Mouse (Mus musculus): ENCODE results near the gene Map2.

Map2 gene

DNA sequence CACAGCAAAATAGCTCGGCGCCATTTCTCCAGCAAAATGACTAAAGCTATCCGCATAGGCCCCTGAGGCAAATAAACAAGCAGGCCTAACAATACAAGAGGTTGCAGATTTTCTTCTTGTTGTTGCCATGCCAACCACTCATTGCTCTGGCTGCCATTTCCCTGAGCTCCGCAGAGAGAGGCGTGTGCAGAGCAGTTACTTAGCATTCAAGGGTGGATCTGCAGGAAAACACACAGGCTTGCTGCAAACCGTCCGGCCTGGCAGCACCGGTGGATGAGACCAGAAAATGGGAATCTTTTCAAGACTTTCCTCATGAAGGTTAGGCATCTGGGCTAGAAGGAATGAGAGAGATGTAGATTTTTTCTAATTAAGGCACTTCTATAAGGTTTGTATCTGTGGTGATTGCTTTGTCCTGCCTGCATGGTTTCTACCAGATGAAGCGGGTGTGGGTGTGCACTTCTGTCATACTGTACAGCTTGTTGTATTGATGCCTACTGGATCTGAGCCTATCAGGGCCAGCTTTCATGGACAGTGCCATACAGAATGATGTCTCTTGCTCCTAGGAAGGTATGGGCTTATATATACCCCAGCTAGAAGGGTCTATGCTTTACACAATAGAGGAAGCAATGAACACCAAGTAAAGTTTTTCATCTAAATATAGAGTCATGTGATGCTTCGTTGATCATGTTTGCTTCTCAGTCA lies 211.8 kb downstream of the Map2 start:
- no peak for DNase-seq (ENCODE audit: low read depth in 2 of 2, low spot score in 2 of 2)

DNA sequence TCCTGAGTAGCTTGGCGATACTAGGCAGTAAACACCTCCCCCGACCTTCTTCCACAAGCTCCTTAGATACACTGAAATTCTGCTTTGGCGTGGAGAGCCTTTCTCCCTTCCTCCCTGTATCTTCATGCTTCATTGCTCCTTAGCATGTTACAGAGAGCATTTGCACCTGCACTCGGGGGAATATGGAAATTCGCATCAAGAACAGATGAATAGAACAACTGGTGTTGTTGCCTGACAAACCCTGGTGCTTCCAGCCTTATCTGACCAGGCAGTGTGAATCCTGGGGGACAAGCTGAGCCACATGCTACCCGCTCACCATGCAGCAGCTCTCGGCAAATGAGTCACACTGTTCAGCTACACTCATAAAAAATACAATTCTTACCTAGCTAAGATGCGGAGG lies 213.5 kb downstream of the Map2 start:
- no peak for DNase-seq (ENCODE audit: low read depth in 2 of 2, low spot score in 2 of 2)

DNA sequence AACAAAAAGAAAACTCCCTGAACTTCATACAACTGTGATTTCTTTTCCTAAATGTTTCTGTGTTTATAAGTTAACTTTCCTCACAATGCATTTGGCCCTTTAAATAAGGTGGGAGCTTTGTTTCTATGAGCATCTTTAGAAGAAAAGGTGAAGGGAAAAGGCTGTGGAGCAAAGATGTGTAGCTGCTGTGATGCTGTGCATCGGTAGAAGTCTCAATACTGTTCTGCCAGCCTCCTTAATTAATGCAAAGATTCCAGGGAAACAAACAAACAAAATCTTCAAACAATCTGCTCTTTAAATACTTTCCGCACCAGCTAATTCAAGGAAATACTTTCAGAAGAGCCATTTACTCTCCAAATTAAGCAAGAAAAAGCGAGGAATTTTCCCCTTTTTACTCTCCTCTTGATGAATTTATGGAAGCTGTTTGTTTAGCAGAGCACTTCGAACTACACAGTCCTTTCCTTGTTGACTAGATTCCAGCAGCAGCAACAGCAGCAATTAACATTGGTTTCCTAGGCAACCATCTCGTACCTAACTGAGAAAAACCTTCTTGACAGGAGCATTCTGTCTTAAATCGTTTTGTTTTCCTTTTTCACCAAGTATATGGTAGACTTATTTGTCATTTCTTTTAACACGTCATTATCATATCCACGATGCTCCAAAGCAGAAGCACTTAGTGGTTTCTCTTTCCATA lies 220.0 kb downstream of the Map2 start:
- no peak for DNase-seq (ENCODE audit: low read depth in 2 of 2, low spot score in 2 of 2)

DNA sequence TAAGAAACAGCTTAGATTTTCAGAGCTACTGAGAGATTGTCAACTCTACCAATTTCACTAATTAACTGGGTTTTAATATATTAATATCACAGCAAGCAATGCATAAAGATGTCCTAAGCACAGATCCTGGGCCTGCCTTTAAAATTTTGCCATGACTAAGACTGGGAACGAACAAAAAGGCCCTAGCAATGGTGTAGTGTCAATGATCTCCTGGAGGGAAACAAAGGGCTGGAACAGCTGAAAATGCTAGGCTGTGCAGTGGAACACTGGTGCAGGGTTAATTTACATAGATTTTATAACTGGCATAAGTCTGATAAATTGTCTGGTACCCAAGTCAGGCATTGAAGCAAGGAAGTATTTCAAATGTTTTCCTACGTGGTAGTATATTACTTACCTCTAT lies 220.8 kb downstream of the Map2 start:
- no peak for DNase-seq (ENCODE audit: low read depth in 2 of 2, low spot score in 2 of 2)

DNA sequence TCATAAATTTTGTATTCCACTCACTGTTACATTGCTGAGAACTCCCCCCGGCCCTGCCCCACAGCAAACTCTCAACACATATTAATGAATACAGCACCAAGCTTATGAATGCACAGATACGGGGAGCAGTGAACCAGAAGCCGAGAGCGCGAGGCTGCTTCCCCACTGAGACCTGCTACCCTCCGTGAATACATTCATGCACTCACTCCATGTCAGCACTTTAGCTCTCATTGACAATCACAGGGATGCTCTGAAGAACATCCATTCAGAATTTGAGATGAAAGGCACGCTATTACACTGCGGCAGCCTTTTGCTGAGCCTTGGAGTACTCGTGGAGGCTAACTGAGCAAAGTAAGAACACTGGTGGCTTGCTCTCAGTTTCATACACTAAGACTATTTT lies 226.8 kb downstream of the Map2 start:
- DNase-seq (ENCODE audit: low read depth in 2 of 2, low spot score in 2 of 2): no peak

DNA sequence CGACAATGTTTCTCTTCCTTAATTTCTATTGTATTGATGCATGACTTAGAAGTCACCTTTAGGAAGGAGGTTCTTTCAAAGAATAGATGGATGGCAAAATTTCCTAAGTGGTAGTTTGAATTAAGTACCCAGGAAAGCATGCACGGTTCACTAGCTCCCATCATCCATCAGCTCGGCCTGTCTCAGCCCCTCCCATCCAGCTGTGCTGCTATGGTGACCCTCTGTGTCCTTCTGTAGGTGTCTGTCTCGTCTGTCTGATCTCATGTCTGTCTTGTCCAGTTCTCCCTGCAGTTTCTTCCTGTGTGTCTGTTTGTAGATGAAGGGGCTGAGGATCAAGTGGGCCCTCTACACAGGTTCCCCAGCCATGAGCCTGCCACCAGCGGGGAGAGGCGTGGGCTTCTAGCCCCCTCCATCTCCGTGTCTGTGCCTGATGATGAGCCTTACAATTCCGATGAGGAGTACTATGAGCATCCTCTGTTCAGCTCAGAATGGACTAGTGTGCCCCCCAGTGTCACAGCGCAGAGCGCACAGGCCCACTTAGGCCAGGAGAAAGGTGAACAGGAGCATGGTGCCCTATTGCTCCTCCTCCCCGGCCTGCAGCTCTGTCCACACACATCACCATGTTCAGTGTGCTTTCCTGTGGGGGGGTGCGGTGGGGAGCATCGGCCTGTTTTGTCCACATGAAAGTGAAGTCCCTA lies 232.3 kb downstream of the Map2 start:
- no peak for DNase-seq (ENCODE audit: low read depth in 2 of 2, low spot score in 2 of 2)

DNA sequence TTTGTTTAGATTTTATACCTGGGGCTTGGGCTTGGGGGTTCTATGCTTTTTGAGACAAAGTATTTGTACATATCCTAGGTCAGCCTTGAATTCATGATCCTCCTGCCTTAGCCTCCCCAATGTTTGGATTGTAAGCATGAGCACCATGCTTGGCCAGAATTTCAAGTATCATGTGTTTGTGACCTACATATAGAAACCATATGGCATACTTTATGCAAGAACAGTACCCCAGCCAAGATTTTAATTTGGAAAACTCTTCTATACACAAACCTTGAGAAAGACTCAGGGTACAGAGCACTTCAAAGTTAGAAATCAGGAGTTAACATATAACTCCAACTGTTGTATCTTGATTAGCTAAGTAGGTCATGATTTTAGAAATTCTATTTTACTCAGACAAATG lies 243.3 kb downstream of the Map2 start:
- DNase-seq (ENCODE audit: low read depth in 2 of 2, low spot score in 2 of 2): no peak

DNA sequence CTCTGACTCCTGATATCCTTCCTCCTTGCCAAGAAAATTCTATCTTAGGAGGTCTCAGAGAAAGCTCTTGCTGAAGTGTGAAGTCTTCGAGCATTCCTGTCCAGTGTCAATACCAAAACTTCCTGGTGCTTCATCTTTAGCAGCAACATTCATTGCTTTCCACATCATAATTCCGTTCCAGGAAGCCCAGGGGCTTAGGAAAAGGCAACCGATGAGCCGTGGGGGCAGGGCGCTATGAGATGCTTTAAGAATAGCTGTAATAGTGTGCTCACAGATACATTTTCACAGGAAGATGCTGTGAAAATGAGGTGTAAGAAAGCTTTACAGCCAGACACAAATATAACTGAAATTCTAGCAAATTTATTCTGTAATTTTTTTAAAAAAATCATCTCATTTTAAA lies 251.0 kb downstream of the Map2 start:
- no peak for DNase-seq (ENCODE audit: low read depth in 2 of 2, low spot score in 2 of 2)

DNA sequence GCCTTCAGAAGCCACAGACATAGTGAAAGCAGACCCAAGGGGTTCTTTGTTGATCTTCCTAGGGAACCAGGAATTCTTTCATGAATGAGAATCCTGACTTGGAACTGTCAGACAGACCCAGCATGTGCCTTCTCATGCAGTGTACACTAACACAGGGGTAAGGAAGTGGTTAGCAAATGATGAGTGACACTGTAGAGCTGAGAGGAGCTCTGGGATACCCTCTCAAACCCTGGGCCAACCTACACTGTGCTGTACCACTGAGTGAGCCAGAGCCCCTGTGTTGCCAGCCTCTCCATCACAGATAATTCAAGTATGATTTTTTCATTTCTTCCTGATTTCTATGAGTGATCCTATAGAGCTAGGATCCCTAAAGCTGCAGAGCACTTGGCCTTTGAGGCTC lies 255.9 kb downstream of the Map2 start:
- no peak for DNase-seq (ENCODE audit: low read depth in 2 of 2, low spot score in 2 of 2)

DNA sequence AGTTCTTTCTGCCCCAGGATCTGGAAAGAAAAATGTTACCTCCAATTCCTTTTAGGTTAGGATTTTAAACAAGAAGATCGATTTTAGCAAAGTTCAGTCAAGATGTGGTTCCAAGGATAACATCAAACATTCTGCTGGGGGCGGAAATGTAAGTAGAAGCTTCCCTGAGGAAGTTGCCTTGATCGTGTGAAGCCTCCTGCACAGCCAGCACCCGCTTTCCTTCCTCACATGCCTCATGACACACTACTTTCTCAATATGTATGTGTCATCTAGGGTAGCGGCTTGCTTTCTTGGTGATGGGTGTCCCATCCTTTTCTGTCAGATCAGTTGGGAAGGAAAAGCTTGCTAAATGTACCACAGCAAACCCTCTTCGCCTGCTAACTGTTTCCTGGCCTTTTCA lies 256.4 kb downstream of the Map2 start:
- DNase-seq (ENCODE audit: low read depth in 2 of 2, low spot score in 2 of 2): no peak

DNA sequence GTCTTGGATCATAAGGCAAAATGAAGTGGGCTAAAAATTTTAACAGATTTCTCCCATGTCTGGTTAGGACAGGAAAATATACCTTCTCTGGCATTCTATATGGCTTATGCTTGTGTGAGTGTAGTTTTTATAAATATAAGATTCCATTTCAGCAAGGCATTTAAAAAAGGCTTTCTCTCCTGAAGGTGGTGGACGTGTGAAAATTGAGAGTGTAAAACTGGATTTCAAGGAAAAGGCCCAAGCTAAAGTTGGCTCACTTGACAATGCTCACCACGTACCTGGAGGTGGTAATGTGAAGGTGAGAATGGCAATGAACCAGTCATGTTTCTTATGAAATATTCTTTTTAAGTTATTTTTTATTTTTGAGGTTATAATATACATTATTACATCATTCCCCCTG lies 263.0 kb downstream of the Map2 start:
- DNase-seq (ENCODE audit: low read depth in 2 of 2, low spot score in 2 of 2): no peak

DNA sequence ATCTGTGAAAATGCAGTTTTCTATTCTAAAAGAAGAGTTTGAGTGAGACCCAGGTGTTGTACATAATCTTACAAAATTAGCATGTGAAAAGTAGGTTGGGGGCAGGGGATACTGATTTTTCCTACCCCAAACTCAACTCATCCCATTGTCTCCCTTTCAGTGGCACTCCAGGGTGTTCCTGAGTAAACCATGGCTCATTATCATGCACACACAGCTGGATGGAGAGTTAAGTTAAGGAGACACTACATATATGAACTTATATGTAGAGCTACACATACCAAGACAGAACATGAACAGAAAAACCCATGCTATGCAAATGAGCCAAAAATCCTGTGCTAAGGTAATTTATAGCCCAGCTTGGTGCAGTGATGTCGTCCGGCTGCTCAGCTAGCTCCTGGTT lies 267.8 kb downstream of the Map2 start:
- DNase-seq (ENCODE audit: low read depth in 2 of 2, low spot score in 2 of 2): no peak

DNA sequence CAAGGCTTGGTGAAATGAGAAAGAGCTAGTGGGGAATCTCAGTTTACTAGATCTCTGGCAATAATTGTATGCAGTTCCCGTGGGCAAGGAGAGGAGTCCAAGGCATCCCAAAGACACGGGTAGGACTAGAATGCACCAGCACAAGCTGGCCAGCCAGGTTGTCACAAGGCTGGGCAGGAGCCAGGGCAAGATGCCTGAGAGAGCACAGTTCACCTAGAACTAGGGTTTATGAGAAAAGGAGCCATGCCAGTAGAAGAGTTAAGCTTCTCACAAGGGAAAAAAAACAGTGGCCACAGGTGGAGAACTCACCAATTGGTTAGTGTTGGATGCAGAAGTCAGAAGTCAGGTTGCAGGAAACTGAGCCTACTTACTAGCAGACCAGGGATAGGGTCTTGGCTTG lies 274.4 kb downstream of the Map2 start:
- DNase-seq (ENCODE audit: low read depth in 2 of 2, low spot score in 2 of 2): no peak

DNA sequence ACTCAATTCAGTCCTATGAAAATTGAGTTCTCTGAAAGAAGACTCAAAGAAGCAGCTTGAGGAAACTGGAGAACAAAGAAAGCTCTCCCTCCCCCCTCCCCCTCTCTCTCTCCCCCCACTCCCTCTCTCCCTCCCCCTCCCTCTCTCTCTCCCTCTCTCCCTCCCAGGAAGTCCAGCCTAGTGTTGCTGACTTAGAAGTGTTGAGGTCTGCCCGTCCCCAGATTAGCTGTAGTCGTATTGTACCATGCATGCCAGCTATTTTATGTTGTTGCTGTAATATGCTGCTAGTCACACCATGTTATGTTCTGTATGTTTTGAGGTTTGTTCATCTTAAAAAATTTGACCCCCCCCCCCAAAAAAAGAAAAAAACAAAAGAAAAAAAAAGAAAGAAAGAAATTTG lies 281.5 kb downstream of the Map2 start:
- no peak for DNase-seq (ENCODE audit: low read depth in 2 of 2, low spot score in 2 of 2)

DNA sequence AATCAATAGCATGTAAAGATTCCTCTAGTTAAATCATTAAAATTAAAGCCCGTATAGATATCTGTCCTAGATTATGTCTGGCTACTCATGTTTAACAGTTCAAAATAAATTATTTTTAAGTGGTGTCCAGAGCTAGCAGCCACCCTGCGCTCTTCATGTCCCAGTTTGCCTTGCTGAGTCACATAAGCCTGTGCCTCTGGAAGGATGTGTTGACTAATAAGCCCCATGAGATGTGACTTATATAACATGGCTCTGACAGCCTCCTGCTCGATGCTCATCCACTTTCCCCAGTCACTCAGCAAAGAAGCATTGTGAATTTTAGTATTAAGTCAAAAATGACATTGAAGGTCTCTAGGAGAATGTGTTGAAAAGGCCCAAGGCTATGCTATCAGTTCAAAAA lies 282.7 kb downstream of the Map2 start:
- DNase-seq (ENCODE audit: low read depth in 2 of 2, low spot score in 2 of 2): no peak

DNA sequence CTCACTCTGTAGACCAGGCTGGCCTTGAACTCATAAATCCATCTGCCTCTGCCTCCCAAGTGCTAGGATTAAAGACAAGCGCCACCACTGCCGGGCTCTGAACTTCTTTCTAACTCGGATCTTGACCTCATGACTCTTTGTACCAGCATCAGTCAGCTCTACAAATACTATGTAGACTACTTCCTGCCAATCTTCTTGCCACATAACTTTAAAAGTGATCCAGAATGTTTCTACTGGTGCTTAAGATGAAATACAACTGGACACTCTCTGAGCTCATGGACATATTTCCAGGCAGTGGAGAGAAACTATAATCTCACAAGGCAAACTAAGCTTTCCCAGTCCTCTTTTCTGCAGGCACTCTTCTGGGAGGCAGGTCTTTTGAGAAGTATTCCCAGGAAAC lies 284.3 kb downstream of the Map2 start:
- no peak for DNase-seq (ENCODE audit: low read depth in 2 of 2, low spot score in 2 of 2)

DNA sequence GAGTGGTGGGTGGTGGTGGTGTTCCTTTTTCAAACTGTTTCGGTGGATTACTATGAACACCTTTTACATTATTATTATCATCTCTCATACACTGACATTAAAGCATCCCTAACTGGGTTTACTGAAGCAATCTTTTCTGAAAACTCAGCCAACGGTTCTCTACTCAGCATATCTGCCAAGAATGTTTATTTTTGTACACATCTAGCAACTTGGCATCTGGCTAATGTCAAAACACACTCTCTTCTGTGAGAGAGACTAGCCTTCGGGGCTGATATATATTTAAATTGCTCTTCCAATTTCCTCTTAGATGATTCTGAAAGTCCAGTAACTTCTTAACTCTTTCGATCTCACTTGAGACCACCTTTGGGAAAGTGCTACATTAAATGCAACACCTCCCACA lies 285.8 kb downstream of the Map2 start:
- DNase-seq (ENCODE audit: low read depth in 2 of 2, low spot score in 2 of 2): no peak

DNA sequence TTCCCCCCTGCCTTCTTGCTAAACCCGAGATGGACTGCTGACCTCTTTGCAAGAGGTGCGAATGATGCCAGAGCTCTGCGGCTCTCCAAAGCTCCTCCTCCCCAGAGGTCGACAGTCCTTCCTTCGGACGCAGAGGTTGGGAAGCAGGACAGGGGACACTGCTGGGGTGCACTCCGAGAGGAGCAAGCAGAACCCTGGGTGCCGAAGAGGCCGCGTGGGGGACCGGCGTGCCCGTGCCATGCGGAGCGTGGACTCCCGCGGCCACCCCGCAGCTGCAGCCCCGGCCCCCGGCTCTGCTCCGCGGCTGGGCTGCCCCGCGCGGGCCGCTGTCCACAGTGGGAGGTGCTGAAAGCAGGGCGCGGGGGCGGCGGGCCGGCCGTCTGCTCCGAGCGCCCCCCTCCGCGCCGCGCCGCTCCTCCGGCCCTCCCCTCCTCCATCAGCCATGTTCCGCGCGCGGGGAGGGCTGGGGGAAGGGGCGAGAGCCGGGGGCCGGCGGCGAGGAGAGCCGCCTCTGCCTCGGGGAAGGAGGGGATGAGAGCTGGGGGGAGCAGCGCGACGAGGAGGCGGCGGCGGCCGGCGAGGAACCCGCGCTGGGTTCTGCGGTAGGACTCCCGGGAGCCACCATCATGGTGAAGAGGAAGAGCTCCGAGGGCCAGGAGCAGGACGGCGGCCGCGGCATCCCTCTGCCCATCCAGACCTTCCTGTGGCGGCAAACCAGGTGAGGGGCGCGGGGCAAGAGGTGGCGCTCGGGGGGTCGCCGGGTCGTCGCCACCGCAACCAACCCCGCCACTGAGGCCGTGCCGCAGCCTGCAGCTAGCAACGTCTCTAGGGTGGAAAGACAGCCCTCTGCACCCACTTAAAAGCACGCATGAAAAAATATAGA lies 293.0 kb downstream of the Map2 start, which contains the start of gene Unc80:
TSS of gene Unc80 (plus strand) at position 547 of the 883 bp plus-strand sequence.
- DNase-seq (ENCODE audit: low read depth in 2 of 2, low spot score in 2 of 2): no peak

DNA sequence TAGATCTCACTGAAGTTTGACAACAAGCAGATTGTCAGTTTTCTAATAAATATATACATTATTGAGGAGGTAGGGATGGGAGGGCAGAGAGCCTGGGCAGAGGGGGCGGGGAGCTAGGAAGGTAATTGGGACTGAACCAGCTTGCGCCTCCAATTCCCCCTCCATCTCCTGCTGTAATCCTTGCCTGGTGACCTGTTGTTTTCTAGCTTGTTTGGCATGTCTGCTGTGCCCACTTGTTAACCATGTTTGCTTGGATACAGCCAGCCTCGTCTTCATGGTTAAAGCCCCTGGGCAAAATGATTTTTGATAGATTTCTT lies 293.6 kb downstream of the Map2 start:
- DNase-seq (ENCODE audit: low read depth in 2 of 2, low spot score in 2 of 2): no peak

DNA sequence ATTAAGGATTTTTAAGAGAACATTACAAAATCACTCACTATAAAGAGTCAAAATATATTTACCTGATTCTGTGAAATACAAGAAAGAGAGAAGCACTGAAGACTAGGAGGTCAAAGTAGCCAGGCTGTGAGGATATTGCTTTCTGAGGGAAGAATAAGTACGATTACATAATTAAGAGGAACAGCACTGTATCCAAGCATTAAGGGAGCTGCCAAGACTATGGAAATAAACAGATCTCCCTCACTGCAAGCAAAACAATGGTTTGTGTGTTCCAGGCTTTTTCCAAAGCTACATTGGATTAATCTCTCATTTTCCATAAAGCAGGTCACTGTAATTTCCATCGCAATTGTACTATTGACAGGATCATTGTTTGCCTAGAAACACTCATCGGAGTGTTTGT lies 307.7 kb downstream of the Map2 start:
- DNase-seq (ENCODE audit: low read depth in 2 of 2, low spot score in 2 of 2): no peak
